Mouse (Mus musculus): ENCODE results near the gene Inpp5f.
"Not testable (repeated sequence)": the region's sequence is repeated elsewhere in the genome, so short reads cannot be mapped to it uniquely, and the experiment has no call there.

Gene Inpp5f

GRCm38 (mm10) chr7:128592936-128593241, 18.2 kb upstream of the Inpp5f start:
- no peak for DNase-seq (ENCODE audit: low read depth, low spot score)

- DNase-seq (ENCODE audit: low read depth, low spot score): no peak
These were observed 14.9 kb upstream of the Inpp5f start for GRCm38 (mm10) chr7:128596274-128596673.

GRCm38 (mm10) chr7:128599072-128599471, 12.1 kb upstream of the Inpp5f start:
- no peak for DNase-seq (ENCODE audit: low read depth, low spot score)

GRCm38 (mm10) chr7:128601826-128602225, 9.3 kb upstream of the Inpp5f start:
- no peak for DNase-seq (ENCODE audit: low read depth, low spot score)

- not testable (repeated sequence) for DNase-seq (ENCODE audit: low read depth, low spot score)
These were observed 1.2 kb upstream of the Inpp5f start for GRCm38 (mm10) chr7:128609936-128610335.

GRCm38 (mm10) chr7:128610490-128610889, 638 bp upstream of the Inpp5f start:
- DNase-seq (ENCODE audit: low read depth, low spot score): peak; percentile 5

- DNase-seq (ENCODE audit: low read depth, low spot score): peak; percentile 27
These were observed 777 bp downstream of the Inpp5f start for GRCm38 (mm10) chr7:128611799-128612411.

GRCm38 (mm10) chr7:128612521-128613181, 1.5 kb downstream of the Inpp5f start:
- no peak for DNase-seq (ENCODE audit: low read depth, low spot score)

- no peak for DNase-seq (ENCODE audit: low read depth, low spot score)
These were observed 2.5 kb downstream of the Inpp5f start for GRCm38 (mm10) chr7:128613578-128613977.

GRCm38 (mm10) chr7:128617587-128617986, 6.5 kb downstream of the Inpp5f start:
- DNase-seq (ENCODE audit: low read depth, low spot score): no peak

- no peak for DNase-seq (ENCODE audit: low read depth, low spot score)
These were observed 9.1 kb downstream of the Inpp5f start for GRCm38 (mm10) chr7:128620178-128620577.

- DNase-seq (ENCODE audit: low read depth, low spot score): peak; percentile 82
These were observed 11.3 kb downstream of the Inpp5f start for GRCm38 (mm10) chr7:128622266-128622961.

- DNase-seq (ENCODE audit: low read depth, low spot score): no peak
These were observed 11.9 kb downstream of the Inpp5f start for GRCm38 (mm10) chr7:128622994-128623393.

GRCm38 (mm10) chr7:128625382-128625781, 14.3 kb downstream of the Inpp5f start:
- DNase-seq (ENCODE audit: low read depth, low spot score): no peak

- no peak for DNase-seq (ENCODE audit: low read depth, low spot score)
These were observed 15.5 kb downstream of the Inpp5f start for GRCm38 (mm10) chr7:128626601-128627000.

- DNase-seq (ENCODE audit: low read depth, low spot score): no peak
These were observed 16.1 kb downstream of the Inpp5f start for GRCm38 (mm10) chr7:128627251-128627650.

- DNase-seq (ENCODE audit: low read depth, low spot score): no peak
These were observed 16.6 kb downstream of the Inpp5f start for GRCm38 (mm10) chr7:128627723-128628122.

- DNase-seq (ENCODE audit: low read depth, low spot score): no peak
These were observed 22.0 kb downstream of the Inpp5f start for GRCm38 (mm10) chr7:128633156-128633555.

GRCm38 (mm10) chr7:128639925-128640485, 28.9 kb downstream of the Inpp5f start:
- no peak for DNase-seq (ENCODE audit: low read depth, low spot score)

GRCm38 (mm10) chr7:128641571-128641970, 30.4 kb downstream of the Inpp5f start:
- DNase-seq (ENCODE audit: low read depth, low spot score): no peak

- no peak for DNase-seq (ENCODE audit: low read depth, low spot score)
These were observed 31.3 kb downstream of the Inpp5f start for GRCm38 (mm10) chr7:128642386-128642785.

- DNase-seq (ENCODE audit: low read depth, low spot score): no peak
These were observed 45.8 kb downstream of the Inpp5f start for GRCm38 (mm10) chr7:128656970-128657369.

- DNase-seq (ENCODE audit: low read depth, low spot score): no peak
These were observed 52.8 kb downstream of the Inpp5f start for GRCm38 (mm10) chr7:128663906-128664305.
